Mouse (Mus musculus) neutrophil, adult 5-6 weeks (primary cell): Measurements from ENCODE around the gene Hcn4. TPM values are rescaled to one million over a fixed set of nuclear protein-coding genes. Genes with fewer than 3 reads are reported as not detected.

Experiments used
- ATAC-seq: fragments of 151-379, 151-347 bp; 2 replicates; pipeline ENCODE4 v1.8.0; 2017; ENCODE audit warnings: mild to moderate bottlenecking, moderate TSS enrichment; ENCODE audit not compliant: insufficient number of reproducible peaks, poor library complexity, low FRiP score, severe bottlenecking; ENCODE audit errors: extremely low read depth
- total RNA-seq: library from RNA; stranded (forward); fragments of 200-1000 nt; gene quantifications from 2 replicates; pipeline ENCODE4 v1.2.3, GENCODE M21; 2017

Gene Hcn4
- total RNA-seq, 1 experiment from 2014 or later: not detected

DNA sequence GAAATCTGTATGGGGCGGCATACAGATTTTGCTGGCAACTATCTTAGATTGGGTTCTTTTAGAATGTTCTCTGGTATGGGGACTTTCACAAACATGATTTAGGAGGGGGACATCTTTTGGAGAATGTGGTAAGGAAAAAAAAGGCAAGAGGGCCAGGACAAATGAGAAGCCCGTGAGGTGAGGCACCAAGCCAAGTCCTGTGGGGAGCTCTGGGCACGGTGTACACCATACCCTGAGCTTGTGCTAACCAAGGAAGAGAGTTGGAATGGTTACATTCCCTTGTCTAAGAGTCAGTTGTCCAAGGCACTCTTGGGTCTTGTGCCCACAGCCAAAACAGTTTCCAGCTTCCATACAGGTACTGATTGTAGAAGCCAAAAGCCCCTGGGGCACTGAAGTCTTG, 21.4 kb downstream of the Hcn4 start:
- no peak for ATAC-seq

DNA sequence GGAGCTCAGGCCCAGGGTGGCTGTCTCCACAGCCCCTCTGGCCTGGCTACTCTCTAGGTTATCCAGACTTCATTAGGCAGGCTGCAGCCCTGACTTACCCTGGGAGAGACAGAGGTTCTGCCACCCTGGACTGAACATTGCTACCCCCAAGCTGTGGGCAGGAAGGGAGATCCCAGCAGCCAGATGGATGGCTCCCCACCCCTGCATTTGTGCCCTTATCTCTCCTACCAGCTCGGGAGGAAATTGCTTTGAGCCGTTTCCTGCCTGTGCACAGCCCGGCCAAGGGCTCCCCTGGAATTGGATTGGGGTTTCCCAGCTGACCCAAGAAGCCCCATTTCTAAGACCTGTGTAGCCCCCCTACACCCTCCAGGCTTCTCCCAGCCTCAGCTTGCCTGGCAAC, 23.8 kb downstream of the Hcn4 start:
- no peak for ATAC-seq

DNA sequence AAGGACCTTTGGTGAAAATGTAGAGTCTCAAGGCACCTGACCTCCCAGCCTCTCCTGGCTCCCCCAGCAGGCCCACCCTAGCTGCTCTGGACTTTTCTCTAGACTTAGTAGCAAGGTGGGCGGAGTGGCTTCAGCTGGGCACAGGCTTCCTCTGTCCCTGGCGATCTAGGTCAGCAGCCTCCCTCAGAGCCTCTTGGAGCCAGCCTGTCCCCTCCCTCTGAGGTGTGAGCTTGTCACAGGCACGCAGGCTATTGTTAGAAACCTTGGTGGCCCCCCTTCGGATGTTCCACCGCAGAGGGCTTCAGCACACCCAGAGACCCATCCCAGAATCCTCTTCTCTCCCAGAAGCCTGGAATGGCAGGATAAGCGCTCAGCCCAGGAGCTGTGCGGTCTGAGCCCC, 24.5 kb downstream of the Hcn4 start:
- no peak for ATAC-seq

DNA sequence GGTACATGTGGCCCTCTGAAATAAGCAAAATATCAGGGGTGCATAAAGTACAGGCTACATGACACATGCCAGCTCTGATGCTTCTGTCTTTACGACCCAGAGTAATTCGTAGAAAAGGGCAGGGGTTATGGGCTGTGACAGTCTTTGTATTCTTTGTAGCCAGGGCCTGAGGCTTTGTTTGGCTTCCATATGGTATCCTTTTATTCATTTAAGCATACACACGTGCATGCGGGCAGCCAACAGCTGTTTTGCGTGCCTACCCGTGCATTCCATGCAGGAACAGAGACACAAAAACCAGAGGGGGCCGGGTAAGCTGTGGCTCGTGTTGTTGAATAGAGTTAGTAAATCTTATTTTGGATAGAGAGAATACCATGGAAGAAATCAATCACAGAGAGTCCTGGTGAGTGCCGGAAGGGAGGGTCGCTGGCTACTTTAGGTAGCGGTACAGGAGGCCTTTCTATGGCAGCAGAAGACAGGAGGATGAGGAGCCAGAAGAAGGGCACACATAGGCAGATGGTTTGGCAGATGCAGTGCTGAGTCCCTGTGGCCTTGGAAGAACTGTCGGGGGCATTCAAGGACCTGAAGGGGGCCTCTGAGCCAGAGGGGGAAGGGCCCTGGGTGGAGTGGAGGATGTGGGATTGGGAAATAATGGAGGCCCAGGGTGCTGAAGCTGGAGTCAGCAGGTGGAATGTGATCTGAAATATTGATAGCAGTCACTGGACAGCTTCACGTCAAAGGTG, 26.5 kb downstream of the Hcn4 start:
- ATAC-seq: no peak

DNA sequence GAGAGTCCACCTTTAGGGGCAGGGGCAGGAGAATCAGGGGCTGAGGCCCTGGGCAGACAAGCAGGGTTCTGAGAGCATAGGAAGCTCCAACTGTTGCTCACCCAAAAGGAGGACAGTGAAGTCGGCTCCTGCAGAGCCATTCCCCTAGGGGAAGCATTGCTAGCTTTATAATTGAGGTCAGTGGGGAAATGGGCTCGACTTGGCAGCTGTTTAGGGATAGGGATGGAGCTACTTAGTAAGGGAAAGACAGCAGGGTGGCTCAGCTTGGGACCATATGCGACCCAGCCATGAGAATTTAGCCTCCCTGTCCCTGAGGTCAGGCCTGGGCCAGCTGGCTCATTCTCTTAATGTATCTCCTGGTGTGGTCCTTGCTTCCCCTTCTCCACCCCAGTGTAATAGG, 31.7 kb downstream of the Hcn4 start:
- no peak for ATAC-seq

DNA sequence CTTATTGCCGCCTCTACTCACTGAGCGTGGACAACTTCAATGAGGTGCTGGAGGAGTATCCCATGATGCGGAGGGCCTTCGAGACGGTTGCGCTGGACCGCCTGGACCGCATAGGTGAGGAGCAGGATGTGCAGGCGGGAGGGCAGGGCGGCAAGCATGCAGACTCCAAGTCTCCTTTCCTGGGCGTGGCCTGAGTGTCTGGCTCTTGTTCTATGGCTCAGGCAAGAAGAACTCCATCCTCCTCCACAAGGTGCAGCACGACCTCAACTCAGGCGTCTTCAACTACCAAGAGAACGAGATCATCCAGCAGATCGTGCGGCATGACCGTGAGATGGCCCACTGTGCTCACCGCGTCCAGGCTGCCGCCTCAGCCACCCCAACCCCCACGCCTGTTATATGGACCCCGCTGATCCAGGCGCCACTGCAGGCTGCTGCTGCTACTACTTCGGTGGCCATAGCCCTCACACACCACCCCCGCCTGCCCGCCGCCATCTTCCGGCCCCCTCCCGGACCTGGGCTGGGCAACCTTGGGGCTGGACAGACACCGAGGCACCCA, 35.9 kb downstream of the Hcn4 start:
- no peak for ATAC-seq

DNA sequence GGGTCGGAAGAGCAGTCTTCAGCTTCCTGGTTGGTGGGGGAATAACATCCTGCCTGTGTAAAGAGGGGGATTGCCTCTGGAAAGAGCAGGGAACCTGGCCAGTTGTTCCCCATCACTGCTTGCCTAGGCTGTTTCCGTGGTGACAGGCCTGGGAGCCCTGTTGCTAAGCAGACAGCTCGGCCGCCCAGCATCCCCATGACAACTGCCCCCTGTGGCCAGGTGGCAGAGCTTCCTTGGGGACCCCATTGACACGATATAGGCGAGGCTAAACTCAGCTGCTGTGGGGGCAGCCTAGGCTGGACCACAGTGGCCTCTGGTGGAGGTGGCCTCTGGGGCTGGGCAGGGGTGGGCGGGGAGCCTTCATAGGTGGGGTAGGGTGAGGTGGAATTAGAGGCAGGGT, 40.6 kb downstream of the Hcn4 start:
- no peak for ATAC-seq

DNA sequence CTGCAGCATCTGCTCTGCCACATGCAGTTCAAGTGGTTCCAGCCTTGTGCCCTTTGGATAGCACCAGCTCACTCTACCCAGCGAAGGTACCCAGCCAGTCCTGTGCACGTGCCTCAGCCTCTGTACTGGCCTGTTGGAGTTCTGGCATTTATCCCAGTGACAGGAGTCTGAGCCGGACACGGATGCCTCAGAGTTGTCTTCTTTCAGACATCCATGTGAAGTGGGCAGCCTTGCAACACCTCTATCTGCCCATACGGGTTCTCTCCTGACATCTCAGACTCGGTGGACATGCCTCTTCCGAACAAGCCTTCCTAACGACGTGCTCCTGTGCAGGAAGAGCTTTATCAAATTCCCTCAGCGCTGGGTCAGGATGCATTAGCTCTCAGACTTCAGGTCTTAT, 47.9 kb downstream of the Hcn4 start:
- no peak for ATAC-seq

DNA sequence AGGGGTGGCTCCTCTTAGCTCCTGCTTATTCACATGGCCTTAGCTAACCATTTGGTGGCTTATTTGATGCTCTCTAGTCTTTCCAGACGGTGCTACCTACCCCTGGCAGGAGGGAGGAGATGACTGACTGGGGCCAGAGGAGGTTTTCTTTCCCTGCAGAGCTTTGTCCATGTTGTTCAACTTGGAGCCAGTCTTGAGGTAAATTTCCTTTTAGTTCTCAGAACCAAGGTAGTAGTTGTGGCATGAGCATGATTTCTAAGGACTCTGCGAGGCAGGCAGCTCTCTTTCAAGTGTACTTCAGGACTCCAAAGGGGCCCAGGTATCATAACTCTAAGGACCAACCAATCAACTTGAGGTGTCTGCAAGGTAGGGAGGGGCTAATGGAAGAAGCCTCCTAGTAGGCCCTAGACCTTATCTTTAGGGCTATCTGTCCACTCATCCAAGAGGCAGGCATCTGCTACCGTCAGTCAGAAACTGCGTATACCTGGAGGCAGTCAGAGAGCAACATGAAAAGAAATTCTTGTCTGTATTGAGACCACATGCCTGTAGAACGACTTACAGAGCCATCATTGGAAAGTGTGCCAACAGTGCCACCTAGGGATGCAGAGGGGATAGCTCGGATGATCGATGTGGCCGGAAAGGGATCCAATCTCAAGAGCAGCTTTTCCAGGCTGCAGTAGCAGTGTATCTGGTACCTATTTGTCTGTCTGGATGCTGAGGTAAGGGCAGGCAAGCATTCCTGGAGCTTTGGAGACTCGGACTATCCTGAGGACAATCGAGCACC, 50.5 kb downstream of the Hcn4 start:
- no peak for ATAC-seq

DNA sequence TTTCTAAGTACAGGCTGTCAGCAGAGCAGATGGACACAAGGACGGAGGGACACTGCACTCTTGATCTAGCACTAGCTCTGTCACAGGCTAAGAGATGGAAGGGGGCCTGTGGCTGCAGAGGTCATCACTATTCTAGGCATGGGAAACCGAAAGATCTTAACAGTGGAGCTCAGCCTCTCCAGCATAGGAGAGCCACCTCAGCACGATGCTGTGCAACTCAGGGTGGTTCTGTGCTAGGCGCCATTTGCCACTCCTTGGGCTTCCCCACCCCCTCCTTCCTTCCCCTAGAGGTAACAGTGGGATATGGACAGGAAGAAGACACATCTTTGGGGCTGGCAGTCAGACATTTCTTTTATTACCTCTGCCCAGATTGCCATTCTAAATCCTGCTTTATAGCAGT, 51.1 kb downstream of the Hcn4 start:
- no peak for ATAC-seq

DNA sequence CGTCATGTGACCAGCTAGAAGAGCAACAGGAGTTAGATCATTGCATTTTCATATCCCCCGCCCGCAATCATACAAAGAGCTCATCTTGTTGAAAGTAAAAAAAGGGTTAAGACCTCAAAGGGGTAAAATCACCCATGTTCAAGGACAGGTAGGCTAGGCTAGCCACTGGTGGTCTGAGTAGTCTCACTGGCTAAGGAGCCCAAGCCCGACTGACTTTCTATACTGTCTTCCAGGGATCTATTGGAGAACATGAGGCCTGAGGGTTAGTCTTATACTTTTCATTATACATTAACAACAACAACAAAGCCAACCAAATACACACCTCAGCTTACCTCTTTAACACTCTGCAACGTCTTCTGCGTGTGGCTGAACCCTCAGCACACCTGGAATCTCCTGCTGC, 52.2 kb downstream of the Hcn4 start:
- no peak for ATAC-seq

DNA sequence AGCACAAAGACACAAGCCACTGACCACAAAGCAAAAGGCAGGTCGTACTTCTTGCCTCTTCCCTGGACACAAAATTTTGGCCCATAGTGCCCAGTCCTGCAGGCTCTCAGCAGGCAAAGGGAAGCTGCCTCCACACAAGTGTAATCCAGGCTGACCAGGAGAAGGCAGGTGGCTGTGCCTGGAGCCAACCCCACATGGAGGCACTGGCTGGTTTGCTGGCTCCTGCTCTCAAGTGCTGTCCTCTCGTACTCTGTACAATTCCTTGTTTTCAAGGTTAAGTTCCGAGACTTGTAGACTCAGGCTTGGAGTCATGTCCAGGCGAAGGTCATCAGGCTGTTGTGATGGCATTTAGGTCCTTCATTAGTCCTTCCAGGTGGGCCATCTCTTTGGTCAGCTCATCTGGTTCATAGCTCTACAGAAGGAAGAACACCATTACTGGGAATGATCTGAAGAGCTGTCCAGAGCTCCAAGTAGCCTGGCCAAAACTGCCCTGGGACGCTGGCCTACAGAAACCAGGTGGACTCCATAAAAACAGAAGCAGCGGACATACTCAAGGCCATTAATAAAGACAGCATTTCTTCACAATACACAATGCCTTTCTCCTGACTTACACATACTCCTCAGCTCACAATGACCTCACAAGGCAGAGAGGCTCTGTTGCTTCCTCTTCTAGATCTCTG, 53.9 kb downstream of the Hcn4 start:
- no peak for ATAC-seq

DNA sequence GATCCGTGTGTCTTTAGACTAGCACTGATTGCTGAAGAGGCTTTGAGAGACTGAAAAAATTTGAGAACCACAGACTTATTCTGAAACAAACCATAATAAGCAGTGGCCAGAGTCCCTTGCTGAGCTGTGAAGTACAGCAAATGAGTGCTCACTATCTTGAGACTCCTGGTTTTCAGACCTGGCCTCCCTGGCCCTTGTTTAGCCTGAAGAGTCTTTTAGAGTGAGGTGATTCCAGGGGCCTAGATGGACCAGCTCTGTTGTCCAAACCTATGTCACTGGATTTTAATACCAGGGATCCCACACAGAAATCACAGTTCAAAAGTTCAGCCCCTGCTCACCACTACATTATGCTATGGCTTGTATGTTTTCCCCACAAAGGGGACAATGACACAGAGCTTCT, 56.6 kb downstream of the Hcn4 start:
- no peak for ATAC-seq

DNA sequence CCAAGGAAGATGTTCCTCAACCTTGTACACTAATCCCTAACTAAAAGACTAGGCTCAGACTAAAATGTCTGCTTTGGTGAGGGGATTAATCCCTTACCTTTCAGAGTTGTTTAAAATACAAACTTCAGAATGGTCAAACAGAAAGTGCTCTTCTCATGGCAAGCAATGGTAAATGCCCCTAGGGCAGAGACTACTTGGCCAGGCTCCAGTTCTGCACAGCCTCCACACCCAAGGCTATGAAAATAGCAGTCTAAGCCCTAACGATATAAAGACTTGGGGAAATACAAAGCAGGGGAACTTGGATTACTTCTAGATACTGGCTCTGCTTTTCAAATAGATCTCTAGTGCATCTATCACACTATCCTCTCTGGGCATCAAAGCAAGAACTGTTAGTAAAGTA, 59.5 kb downstream of the Hcn4 start:
- no peak for ATAC-seq

DNA sequence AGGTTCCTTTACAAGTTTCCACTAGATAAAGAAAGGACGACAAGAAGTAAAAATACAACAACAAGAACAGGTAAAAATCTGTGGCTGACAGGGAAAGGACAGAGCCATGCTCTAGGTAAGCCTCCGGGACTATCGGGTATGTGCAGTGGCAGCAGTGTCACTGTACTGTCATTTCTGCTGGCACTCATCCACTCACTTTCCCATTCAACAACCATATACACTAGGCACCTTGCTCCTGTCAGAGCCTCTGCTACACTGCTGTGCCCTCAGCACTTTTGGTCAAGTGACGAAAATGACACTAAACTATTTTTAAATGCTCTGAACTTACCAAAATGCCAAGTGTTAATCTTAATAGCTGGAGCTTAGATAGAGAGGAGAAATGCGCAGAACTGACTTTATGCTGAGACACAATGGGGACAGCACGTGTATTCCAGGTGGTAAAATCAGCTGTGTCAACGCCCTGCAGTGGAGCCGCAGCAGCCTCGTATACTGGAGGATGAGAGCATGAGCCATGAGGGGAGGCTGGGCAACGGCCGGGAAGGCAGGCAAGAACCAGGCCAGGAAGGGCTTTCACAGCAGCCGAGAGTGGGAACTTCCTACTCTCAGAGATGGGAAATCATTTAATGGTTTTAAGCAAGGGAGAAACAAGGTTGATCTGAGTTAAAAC, 66.7 kb downstream of the Hcn4 start:
- ATAC-seq: no peak

DNA sequence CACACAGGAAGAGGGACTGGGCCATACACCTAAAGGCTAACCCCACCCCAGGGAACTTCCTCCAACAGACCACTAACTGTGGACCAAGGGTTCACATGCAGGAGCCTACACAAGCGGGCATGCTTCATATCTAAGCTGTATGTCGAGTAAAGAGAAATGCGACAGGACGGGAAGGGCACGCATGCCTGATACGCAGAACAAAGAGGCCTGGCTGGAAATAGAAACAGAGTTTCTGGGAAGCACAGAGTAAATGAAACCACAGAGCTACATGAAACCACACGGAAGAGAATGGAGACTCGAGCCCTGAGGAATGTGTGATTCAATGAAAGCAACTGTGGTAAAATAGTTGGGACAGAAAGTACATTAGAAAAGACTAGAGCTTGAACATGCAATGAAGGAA, 67.7 kb downstream of the Hcn4 start:
- no peak for ATAC-seq

DNA sequence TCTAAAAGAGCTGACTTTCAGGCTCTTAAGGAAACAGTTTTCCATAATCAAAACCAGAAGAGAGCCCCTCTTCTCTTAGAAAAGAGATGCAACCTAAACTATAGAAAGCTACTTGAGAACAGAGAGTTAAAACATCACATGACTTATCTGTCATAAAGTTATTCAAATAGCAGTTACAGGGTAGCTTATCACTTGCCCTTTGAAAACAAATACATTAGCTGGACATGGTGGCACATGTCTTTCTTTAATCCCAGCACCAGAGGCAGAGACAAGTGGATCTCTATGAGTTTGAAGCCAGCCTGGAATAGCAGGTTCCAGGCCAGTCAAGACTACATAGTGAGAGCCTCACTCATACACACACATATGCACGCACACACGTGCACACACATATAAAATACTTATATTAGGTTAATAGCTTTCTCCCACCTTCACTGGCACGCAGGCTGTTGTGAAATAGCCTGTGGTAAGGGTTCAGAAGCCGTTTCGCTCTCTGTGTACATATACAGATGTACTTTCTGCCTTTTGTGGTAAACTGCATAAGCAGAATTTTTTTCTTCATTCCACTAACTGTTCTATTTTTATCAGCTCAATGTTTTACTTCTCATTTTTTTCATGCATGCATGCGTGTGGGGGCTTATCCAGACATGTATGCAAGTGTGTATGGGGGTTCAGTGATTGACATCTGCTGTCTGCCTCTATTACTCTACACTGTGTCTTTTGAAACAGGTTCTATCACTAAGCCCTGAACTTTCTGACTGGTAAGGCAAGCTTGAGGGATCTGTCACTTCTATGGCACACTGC, 68.8 kb downstream of the Hcn4 start:
- ATAC-seq: no peak

DNA sequence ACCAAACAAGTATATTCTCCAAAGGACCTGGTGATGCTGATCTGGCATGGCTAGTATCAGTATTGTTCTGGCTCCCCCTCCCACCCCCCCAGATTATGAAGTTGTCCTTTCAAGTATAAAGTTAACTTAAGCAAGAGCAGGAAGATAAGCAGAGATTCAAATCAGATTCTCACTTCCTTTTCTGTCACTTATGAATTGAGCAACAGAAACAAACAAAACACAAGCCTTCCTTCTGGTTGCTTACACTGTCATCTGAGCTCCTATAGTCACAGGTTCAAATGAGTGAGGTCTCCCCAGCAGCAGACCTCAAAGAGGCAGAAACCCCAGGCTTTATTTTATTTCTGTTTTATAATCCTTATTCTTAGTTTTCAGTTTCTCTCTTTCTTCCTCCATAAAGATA, 76.4 kb downstream of the Hcn4 start:
- ATAC-seq: no peak
